Mouse (Mus musculus) common myeloid progenitor, adult 5-6 weeks (primary cell): ENCODE data around the gene Phldb3. TPM values are rescaled to one million over a fixed set of nuclear protein-coding genes. Genes with fewer than 3 reads are reported as not detected.
"Not testable (repeated sequence)": the region's sequence is repeated elsewhere in the genome, so short reads cannot be mapped to it uniquely, and the experiment has no call there.

Source experiments
- ATAC-seq: replicated peaks from 2 replicates; pipeline ENCODE4 v1.8.0; 2016; ENCODE audit warnings: low read depth, mild to moderate bottlenecking, moderate TSS enrichment, inconsistent platforms; ENCODE audit not compliant: poor library complexity, severe bottlenecking
- total RNA-seq: library from RNA; stranded (forward); fragments of 200-1000, 187-1606 nt; gene quantifications from 2 replicates; pipeline ENCODE4 v1.2.3, GENCODE M21; 2017

Phldb3 gene
- total RNA-seq, 1 experiment from 2014 or later, result 9.6 TPM

DNA sequence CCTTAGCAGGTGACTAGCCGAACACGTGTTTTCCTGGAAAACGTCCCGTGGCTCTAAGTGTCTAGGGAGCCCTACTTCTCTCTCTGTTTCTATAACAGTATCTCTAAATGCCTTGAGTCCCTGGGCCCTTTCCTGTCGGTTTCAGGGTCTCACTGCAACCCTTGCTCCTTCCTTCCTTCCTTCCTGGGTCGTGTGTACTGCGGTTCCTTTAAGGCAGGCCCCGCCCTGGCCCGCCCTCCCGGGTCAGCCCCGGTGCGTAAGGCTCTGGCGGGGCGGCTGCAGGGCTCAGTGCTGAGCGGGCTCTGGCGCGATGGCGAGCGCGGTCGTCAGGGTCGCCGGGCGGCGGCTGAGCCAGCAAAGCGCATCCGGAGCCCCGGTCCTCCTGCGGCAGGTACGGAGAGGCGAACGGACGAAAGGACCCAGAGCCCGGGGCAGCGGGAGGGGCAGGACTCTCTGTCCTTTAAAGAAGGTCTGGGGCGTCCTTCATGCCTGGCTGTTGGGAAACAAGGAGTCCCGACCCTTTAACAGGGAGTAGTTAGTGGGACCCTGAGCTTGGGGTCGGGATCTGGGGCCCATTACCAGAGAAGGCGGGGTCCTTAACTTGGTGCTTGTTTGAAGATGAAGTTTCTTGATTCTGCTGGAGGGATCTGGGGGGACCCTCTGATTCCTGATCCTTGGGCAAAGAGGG lies 16.8 kb upstream of the Phldb3 start:
- ATAC-seq, result peak; percentile 78

DNA sequence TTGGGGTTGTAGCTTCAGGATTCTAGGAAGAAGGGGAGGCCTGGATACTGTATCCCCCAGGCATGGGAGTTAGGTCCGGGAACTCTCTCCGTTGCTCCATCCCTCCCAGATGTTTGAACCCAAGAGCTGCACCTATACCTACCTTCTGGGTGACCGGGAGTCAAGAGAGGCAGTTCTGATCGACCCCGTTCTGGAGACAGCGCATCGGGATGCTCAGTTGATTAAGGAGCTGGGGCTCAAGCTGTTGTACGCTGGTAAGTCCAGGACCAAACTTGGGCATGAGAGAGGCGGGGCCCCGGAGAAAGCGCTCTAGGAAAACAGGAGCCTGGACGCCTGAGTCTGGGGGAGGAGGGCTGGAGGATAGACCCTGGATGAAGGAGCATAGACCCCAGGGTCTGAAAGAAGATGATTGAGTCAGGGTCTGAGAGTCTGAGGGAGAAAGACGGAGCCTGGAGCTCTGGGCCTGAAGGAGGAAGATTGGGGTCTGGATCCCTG lies 16.2 kb upstream of the Phldb3 start:
- ATAC-seq, result no peak

DNA sequence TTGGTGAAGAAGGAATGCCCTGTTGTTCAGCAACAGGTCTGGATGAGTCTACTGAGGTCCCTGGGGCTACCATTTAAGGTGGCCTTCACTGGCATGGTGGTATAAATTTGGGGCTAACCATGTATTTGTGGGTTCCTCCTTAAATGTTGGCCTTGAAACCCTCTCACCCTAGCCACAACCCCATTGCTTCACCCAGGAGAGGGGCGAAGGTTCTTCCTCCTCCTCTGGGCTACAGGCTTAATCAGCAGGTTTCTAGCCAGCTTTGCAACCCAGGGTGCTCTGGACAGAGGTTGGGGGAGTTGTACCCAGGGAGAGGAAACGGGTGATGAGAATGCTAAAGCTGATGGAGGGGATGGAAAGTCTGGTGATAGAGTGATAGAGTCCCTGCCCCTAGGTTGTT lies 15.1 kb upstream of the Phldb3 start:
- peak; percentile 45 for ATAC-seq

DNA sequence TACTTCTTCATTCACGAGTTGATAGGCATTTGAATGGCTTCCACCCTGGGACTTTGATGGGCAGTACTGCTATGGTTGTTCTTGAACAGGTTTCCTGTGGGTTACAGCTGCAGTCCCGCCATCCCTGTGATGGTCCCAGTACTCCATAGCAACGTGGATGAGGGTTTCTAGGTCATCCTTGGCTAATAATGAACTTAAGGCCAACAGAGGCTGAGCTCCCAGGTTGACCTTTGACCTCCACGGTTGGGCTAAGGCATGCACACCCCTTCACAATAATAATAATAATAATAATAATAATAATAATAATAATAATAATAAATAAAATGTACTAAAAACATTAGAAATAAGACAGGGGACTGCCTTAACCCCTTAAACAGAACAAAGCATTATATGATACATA lies 12.4 kb upstream of the Phldb3 start:
- no peak for ATAC-seq

DNA sequence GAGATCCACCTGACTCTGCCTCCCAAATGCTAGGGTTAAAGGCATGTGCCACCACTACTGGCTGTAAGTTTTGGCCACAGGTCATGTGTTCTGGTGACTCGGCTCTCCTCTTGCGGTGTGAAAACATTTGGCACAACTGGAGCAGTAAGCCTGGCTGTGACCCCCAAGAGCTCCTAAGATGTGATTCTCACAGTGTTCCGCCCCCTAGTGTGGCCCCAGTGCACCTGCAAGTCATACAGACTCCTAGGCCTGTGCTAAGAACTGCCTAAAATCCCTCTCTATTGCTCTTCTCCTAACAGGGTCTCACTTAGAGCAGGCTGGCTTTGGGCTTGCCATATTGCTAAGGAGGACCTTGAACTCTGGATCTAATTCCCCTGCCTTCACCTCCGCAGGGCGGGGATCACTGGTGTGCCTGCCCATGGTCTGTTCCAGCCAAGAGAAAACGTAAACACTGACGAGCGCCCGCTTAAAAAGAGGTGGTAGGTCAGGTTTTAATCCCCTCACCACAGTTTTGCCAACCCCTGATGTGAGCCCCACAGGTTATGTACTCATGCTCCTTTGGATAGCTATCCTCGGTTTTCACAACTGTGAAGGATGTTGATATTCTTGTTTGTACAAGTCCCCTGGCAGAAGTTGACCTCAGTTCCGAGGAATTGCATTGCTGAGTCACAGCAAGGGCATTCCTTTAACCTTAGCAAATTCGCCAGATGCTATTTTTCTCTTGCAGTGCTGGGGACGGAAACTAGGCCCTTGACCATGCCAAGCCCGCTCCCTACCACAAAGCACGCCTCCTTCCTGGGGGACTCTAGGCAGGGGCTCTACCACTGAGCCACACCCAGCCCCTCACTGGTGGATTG lies 11.1 kb upstream of the Phldb3 start:
- ATAC-seq, result 0 out of 2 replicates have a peak, but pooled peaks have one; percentile 31

DNA sequence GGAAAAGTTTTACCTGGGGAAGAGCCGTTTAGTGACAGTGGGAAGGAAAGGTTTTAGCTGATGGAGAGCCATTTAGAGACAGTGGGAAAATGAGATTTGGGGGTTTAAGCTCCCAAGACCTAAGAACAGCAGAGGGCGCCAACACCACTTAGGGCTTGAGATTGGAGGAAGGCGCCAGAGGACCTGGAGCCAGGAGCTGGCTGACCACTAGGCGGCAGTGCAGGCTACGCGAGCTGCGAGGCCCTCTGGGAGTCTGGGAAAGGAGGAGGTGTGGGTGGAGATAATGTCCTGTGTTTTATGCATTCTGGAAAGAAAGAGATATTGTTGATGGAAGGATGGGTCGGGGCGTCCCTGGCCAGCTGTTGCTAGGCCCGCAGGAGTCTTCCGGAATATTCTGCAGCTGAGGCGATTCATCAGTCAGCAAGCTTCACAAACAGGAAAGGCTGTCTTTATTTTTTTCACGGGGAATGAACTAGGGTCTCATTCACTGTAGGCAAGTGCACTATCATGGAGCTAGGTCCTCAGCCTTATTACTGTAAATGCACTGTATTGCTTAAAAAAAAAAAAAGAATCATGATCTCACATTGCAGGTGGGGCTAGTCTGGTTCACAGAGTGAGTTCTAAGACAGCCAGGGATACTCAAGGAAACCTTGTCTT lies 9.5 kb upstream of the Phldb3 start:
- ATAC-seq, result peak; percentile 99

DNA sequence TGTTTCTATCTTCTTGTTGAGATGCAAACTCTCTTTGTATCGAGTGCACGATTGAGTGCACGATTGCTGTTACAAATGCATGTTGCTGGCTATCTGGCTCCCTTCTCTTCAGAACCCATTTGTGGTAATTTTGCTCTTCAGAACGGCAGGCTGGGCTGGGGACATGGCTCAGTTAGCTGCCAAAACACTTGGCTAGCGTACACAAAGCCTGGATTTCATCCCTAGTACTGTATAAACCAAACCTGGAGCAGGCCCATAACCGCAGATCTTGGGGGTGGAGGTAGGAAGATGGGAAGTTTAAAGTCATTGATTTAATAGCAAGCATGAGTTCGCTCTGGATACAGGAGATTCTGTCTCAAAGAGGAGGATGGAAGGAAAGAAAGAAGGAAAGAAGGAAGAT lies 5.0 kb upstream of the Phldb3 start:
- ATAC-seq, result no peak

DNA sequence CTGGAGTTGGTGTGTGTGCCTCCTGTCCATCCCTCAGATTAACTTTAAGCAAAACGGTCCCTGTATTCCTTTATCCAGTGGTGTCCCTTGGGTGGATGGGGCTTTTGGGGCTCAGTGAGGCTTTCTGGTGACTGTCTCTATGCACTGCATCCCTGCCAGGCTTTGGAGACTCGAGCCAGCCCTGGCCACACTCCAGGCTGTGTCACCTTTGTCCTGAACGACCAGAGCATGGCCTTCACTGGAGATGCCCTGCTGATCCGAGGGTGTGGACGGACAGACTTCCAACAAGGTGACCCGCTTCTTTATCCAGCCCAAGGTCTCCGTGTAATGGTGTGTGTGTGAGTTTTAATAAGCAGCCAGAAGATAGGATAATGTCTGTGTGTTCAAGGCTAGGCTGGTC lies 4.5 kb upstream of the Phldb3 start:
- no peak for ATAC-seq

DNA sequence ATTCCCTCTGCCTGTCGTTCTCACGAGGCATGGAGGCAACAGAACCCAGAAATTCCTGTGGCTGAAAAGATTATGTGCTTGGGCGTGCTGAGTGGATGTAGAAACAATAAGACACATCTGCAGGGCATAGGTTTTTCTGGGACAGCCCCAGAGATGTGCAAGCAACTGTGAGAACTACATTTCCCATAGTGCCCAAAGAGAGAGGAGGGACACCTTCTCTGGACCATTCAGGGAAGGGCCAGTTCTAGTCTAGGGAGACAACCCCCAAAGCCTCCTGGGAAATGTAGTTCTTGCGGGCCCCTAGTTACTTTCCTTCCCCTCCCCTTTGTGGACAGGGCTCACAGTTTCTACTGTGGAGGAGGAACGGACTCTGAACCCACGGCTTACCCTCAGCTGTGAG lies 2.5 kb upstream of the Phldb3 start:
- peak; percentile 82 for ATAC-seq

DNA sequence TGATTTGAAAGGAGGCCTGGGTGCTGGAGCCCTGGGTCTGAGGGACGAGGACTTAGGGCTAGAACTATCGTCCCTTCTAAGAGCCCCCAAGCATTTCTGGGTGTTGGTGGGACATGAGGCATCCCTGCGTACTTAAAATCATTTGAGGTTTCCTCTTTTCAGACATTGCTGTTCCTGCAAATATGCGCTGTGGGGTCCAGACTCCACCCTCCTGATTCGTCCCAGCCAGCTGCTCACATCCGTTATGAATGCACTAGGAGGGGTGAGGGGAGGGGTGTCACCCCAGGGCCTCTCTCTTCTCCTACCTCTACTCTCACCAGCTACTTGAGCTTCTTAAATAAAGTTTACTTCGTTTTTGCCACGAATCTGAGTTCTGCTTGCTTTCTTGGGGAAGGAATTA lies 2.0 kb upstream of the Phldb3 start:
- peak; percentile 41 for ATAC-seq

DNA sequence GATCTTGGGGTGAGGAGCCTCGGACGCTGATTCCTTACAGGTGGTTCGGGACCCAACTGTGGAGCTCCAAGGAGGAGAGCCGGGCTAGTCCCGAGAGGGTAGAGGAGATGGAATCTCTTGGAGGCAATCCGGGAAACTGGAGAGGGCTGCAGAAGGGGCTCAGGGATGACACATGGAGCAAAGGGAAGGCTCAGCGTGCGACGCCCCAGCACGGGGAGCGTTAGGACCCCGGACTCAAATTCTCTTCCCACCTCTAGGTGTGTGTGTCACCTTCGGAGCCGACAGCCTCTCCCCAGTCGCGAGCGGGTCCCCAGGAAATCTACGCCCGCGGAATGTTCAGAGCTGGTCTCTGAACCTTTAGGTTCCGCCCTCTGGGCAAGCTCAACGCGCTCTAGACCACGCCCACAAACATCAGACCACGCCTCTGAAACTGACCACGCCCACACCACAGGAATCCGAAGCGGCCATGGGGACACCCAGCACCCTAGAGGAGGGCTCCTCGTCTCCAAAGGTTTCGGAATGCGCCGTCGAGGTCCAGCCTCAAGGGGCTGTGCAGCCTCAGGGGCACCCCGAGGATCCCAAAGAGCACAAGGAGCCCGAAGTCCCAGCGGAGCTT lies 424 bp downstream of the Phldb3 start:
- ATAC-seq, result peak; percentile 75

DNA sequence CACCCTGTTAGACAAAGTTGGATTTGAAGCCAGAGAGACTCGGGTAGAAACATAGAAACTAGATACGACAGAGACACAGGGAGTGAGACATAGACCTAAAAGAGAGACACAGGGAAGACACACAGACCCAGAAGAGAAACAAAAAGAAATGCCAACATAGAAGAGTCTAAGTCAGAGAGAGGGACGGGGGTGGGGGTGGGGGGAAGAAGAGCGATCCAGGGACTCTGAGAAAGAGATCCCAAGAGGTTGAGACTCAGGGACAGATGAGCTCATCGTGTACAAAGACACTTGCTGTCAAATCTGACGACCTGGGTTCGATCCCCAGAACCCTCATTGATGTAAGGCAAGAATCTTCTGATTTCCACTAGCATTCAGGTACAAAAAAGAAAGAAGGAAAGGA lies 1.1 kb downstream of the Phldb3 start:
- no peak for ATAC-seq

DNA sequence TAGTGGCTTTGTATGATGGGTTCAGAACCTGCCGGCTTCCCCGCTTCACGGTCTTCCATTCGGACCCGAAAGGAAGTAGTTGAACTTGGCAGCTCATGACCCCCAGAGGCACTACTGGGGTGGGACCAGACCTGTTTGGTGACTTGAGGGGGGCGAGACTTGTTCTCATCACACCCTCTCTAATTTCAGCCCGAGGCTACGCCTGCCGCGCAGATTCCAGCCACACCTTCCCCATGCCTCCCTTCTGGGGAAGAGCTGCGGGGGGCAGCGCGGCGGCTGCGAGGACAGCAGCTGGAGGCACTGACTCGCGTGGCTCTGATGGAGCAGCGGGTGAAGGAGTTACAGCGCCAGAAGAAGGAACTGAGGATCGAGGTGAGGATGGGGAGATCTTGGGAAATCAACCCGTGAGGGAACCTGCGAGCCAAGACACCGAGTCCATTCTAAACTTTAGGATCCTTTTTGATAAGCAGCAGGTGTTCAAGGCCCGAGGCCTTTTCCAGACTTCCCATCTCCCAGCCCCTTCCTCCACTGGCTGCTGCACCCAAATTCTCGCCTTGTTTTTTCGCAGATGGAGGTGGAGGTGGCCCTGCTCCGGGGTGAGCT lies 1.8 kb downstream of the Phldb3 start:
- ATAC-seq, result no peak

DNA sequence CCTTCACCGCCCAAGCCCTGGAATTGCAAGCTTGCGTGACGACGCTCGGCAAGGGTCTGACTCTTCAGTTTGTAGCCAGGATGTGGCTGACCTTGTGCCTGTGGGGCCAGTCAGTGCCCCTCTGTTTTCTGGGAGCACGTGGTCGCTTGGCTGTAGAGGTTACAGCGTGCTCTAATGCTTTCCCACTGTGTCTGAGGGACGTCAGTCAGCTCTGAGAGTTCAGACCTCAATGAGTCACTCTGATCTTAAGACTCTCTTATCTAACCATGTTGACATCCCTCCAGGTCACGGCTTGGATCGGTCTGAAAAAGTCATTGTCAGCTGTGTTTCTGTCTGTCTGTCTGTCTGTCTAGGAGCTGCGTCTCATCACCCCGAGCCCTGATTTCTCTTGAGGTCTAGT lies 4.3 kb downstream of the Phldb3 start:
- ATAC-seq, result no peak

DNA sequence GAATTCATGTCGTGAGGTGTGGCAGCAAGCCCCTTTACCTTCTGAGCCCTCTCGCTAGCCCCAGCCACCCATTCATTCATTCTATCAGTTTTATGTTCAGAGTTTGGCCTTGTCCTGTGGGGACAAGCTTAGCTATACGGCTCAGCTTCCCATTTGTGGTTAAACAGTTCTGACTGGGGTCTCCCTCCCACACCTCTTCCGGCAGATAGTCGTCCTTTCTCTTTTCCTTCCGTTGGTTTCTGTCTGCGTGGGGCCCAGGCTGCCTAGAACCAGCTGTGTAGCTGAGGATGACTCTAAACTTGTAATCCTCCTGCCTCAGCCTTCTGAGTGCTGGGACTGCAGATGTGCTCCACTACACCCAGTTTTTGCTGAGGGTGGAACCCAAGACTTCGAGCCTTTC lies 7.2 kb downstream of the Phldb3 start:
- peak; percentile 91 for ATAC-seq

DNA sequence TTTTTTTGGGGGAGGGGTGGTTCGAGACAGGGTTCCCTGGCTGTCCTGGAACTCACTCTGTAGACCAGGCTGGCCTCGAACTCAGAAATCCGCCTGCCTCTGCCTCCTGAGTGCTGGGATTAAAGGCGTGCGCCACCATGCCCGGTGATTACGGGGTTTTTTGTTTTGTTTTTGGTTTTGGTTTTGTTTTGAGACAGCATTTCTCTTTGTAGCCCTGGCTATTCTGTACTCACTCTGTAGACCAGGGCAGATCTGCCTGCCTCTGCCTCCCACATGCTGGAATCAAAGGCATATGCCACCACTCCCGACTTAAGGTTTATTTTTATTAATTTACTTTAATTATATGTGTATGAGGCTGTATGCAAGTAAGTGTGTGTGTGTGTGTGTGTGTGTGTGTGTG lies 7.8 kb downstream of the Phldb3 start:
- ATAC-seq, result not testable (repeated sequence)

DNA sequence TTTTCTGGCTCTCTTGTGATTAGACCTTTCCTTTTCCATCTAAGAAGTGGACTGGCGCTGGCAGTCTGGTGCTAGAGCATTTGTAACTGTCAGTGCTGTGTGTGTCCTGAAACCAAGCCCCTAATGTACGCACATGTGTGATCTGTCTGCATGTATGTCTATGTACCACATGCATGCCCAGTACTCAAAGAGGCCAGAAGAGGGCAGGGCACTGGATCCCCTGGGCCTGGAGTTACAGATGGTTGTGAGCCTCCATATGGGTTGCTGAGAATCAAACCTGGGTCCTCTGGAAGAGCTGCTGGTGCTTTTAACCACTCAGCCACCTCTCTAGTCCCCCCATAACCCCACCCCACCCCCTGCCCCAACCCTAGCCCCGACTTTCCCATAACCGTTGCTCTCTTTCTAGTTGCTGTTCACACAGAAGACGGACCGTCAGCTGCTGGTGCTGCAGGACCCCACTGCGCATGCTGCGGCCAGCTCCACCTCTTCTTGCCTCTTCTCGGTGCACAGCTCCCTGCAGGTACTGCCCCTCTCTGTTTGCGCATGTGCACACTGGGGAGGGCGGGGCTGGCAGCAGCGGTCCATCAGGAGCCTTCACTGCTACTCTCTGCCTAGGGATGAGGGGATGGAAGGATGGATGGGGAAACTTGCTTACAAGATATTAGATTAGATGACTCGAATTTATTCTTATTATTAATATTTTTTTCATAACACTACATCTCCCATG lies 9.3 kb downstream of the Phldb3 start:
- no peak for ATAC-seq

DNA sequence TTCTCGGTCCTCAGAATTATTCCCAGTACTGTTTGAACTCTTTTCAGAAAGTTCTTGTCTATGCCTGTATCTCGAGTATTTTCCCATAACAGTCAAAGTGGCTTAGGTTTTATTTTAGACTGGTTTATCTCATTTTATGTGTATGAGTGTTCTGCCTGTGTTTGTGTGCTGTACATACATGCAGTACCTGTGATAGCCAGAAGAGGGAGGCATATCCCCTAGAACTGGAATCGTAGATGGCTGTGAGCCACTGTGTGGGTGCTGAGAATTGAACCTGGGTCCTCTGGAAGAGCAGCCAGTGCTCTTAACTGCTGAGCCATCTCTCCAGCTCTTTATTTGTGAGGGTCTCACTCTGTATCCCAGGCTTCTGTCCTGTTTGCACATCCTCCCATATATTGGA lies 10.6 kb downstream of the Phldb3 start:
- ATAC-seq, result no peak

DNA sequence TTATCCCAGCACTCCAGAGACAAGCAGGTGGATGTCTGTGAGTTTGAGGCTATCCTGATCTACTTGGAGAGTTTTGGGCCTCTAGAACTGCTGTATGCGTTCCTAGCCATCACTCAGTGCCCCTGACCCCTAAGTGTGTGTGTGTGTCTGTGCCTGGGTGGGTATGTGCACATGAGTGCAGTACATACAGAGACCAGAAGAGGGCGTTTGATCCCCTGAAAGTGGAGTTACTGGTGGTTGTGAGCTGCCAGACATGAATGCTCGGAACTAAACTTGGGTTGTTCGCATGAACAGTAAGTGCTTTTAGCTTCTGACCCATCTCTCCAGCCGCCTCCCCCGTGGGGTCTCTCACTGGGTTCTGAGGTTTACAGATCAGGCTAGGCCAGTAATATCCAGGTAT lies 12.4 kb downstream of the Phldb3 start:
- ATAC-seq, result no peak
